Mouse (Mus musculus): ENCODE data around the gene Slc12a7.

DNA sequence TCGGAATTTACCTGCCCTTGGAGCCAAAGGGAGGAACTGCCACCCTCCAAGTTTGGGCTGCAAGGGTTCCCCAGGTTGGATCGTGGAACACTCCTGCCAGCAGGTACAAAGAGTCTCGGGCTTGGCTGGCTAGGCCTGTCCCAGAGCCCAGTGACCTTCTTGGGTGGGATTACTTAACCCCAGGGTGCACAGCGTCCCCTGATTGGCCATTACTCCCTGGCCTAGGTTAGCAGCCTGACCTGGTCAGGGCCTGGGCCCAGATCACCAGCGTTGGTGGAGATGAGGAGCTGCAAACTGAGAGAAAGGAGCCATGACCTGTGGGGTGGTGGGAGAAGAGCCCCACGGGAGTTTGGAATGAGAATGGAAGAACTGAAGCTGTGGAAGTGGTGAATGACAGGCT, 30.0 kb downstream of the Slc12a7 start:
- no peak for TF ChIP-seq POLR2A (IDR thresholded peaks at IDR 0.05; ENCODE audit: low read depth, low read length)
- TF ChIP-seq CTCF (IDR thresholded peaks at IDR 0.05; ENCODE audit: borderline replicate concordance, insufficient read depth, low read length): no peak
